Mouse (Mus musculus) splenic B cell, adult 2 months (primary cell): ENCODE data around the gene Sprr2j-ps.

ENCODE experiments used
- DNase-seq: peaks from one replicate; pipeline ENCODE4 v3.0.0-alpha.2; 2011; ENCODE audit warnings: low read depth, low spot score
- H3K27me3 ChIP-seq: 2 replicates; pipeline ENCODE4 v1.6.1; 2012; ENCODE audit warnings: mild to moderate bottlenecking, low read length, moderate library complexity, mixed read lengths; ENCODE audit not compliant: control insufficient read depth, poor library complexity, insufficient read depth, severe bottlenecking
- H3K36me3 ChIP-seq: 2 replicates; pipeline ENCODE4 v1.6.1; 2012; ENCODE audit warnings: mild to moderate bottlenecking, low read length, moderate library complexity, mixed read lengths; ENCODE audit not compliant: control insufficient read depth, poor library complexity, insufficient read depth, severe bottlenecking

Sprr2j-ps gene

DNA sequence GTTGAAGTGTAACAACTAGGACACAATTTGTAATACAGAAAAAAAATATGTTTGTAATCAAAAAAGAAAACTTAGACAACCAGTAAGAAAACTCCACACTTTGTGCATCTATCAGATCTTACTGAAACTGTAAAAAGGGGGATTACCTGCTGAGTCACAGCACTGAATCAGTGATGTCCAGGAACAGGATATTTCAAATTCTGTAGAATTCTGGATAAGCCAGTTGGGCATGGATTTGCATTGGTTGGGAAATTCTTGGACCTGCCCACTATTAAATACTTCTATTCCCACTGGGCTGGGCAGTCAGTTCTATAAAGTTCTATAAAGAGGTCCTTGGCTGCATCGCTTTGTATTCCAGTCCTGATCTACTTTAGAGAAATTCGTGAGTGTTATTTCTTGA lies at the start of gene Sprr2j-ps:
Sprr2j-ps (plus strand) TSS at position 301 of the 400 bp plus-strand sequence.
- no peak for DNase-seq
- no peaks in the 10 kb centered on the region for H3K36me3 ChIP-seq
- H3K27me3 ChIP-seq: no peaks in the 10 kb centered on the region; the same call in 1 of the 2 replicates

- DNase-seq: no peak
- Histone ChIP-seq H3K27me3 (no peaks in the 10 kb centered on the region), H3K36me3 (no peaks in the 10 kb centered on the region)
Measured at GRCm38 (mm10) chr3:92373613-92374012, 44.3 kb upstream of the Sprr2j-ps start.

DNA sequence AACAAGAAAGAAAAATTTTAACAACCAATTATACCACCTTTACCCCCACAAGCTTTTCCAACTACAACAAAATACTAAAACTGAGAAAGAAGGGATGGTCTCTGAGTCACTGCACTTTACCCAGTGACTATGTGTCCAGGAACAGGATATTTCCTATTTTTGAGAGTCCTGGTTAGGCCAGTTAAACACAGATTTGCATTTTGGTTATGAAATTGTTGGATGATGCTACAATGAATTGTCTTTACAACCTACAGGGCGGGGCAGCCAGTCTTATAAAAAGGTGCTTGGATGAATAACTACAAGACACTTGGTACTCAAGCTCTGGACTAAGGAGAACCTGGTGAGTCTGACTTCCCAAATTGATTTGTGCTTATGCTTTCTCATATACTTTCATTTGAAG lies 32.5 kb upstream of the Sprr2j-ps start, which contains the start of gene Sprr2h:
Sprr2h (plus strand) TSS at position 301 of the 400 bp plus-strand sequence.
- H3K27me3 ChIP-seq: no peaks in the 10 kb centered on the region
- no peak for DNase-seq

GRCm38 (mm10) chr3:92394301-92394700 lies 23.6 kb upstream of the Sprr2j-ps start:
- DNase-seq: no peak
- no peaks in the 10 kb centered on the region for H3K36me3 ChIP-seq
- no peaks in the 10 kb centered on the region for H3K27me3 ChIP-seq

More for the DNA sequence above, 32.5 kb upstream of the Sprr2j-ps start, which contains the start of gene Sprr2h:
- H3K36me3 ChIP-seq: no peaks in the 10 kb centered on the region

- no peak for DNase-seq
- Histone ChIP-seq H3K27me3 (no peaks in the 10 kb centered on the region), H3K36me3 (no peaks in the 10 kb centered on the region)
Measured at GRCm38 (mm10) chr3:92407691-92408090, 10.2 kb upstream of the Sprr2j-ps start, which contains the start of gene Sprr2i. Sprr2i (plus strand) TSS chr3:92407991.

GRCm38 (mm10) chr3:92429323-92429722 lies 11.4 kb downstream of the Sprr2j-ps start, which contains the start of gene Gm9774:
Gm9774 (minus strand) TSS chr3:92429423.
- no peak for DNase-seq
- no peaks in the 10 kb centered on the region for H3K27me3 ChIP-seq
- H3K36me3 ChIP-seq: no peaks in the 10 kb centered on the region

DNA sequence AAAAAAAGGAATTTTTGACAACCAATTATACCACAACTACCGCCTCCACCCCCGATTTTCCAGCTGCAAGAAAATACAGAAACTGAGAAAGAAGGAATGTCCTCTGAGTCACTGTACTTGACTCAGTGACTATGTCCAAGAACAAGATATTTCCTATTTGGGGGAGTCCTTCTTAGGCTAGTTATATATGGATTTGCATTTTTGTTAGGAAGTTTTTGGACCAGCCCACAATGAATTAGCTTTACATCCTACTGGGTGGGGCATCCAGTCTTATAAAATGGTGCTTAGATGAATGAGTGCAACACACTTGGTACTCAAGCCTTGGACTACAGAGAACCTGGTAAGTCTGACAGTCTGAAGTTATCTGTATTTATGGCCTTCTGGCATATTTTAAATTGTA lies 14.4 kb downstream of the Sprr2j-ps start, which contains the start of gene Sprr2k:
Sprr2k (plus strand) TSS at position 301 of the 400 bp plus-strand sequence.
- Histone ChIP-seq H3K36me3 (no peaks in the 10 kb centered on the region), H3K27me3 (no peaks in the 10 kb centered on the region)
- DNase-seq: no peak

GRCm38 (mm10) chr3:92438689-92439088 lies 20.8 kb downstream of the Sprr2j-ps start, which contains the start of gene Sprr1b:
Sprr1b (minus strand) TSS chr3:92438789.
- H3K27me3 ChIP-seq: no peaks in the 10 kb centered on the region
- H3K36me3 ChIP-seq: no peaks in the 10 kb centered on the region
- no peak for DNase-seq

- H3K27me3 ChIP-seq: no peaks in the 10 kb centered on the region
- H3K36me3 ChIP-seq: no peaks in the 10 kb centered on the region
- no peak for DNase-seq
Measured at GRCm38 (mm10) chr3:92440177-92440576, 22.3 kb downstream of the Sprr2j-ps start.

GRCm38 (mm10) chr3:92455151-92455550 lies 37.3 kb downstream of the Sprr2j-ps start:
- no peak for DNase-seq
- H3K27me3 ChIP-seq: no peaks in the 10 kb centered on the region
- H3K36me3 ChIP-seq: no peaks in the 10 kb centered on the region

- no peaks in the 10 kb centered on the region for H3K27me3 ChIP-seq
- no peaks in the 10 kb centered on the region for H3K36me3 ChIP-seq
- DNase-seq: no peak
Measured at GRCm38 (mm10) chr3:92458620-92459019, 40.7 kb downstream of the Sprr2j-ps start, which contains the start of gene Sprr3. Sprr3 (minus strand) TSS chr3:92458720.

- no peaks in the 10 kb centered on the region for H3K27me3 ChIP-seq
- no peaks in the 10 kb centered on the region for H3K36me3 ChIP-seq
- no peak for DNase-seq
Measured at GRCm38 (mm10) chr3:92466576-92466975, 48.7 kb downstream of the Sprr2j-ps start.

DNA sequence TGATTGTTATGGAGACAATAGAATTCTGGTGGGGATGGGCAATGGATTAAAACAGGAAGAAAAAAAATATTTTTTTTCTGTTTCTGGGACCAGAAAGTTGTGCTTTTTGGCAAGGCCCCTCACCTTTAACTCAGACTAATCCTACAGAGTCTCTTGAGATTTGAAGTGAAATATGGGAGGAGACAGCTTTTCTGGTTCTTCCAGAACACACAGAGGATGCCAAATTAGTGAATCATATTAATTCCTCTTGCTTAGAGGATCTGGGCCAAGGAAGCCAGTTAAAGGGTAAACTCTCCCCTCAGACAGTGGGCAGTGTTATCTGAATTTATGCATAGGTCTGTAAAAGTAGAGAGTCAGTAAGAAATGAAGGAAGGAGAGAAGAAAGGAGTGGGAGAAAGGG lies 49.5 kb downstream of the Sprr2j-ps start:
- DNase-seq: no peak
- no peaks in the 10 kb centered on the region for H3K36me3 ChIP-seq
- H3K27me3 ChIP-seq: no peaks in the 10 kb centered on the region; the same call in 1 of the 2 replicates
